Mouse (Mus musculus) G1E (cell line): Measurements from ENCODE around the gene Brpf1. TPM values are rescaled to one million over a fixed set of nuclear protein-coding genes. Genes with fewer than 3 reads are reported as not detected.

Experiments used
- ATAC-seq: 2 replicates; pipeline ENCODE4 v1.8.0; 2016; ENCODE audit warnings: mild to moderate bottlenecking; ENCODE audit not compliant: insufficient number of reproducible peaks, poor library complexity, low FRiP score, severe bottlenecking; ENCODE audit errors: extremely low read depth
- DNase-seq: peaks from one replicate; pipeline ENCODE4 v3.0.0; 2012; ENCODE audit warnings: low spot score
- H3K27me3 ChIP-seq: 2 replicates; pipeline ENCODE4 v1.6.1; 2012; ENCODE audit warnings: mild to moderate bottlenecking, low read length, inconsistent platforms; ENCODE audit not compliant: insufficient read depth
- H3K36me3 ChIP-seq: replicated peaks from 2 replicates; pipeline ENCODE3; 2012; ENCODE audit warnings: mild to moderate bottlenecking, inconsistent platforms
- H3K4me1 ChIP-seq: 2 replicates; pipeline ENCODE4 v1.6.1; 2012; ENCODE audit warnings: low read depth, low read length, inconsistent platforms, mixed read lengths; ENCODE audit not compliant: insufficient read depth
- H3K4me3 ChIP-seq: 2 replicates; pipeline ENCODE4 v1.5.1; 2012; ENCODE audit warnings: low read depth, mild to moderate bottlenecking, inconsistent platforms, low read length, moderate library complexity, mixed read lengths
- H3K9me3 ChIP-seq: replicated peaks from 2 replicates; pipeline ENCODE4 v1.6.1; 2012; ENCODE audit warnings: inconsistent platforms
- CTCF ChIP-seq: IDR thresholded peaks from 2 replicates; pipeline ENCODE4 v1.5.1; 2012; ENCODE audit warnings: low read depth, low read length, inconsistent platforms, mixed read lengths
- GATA1 ChIP-seq: IDR thresholded peaks from 2 replicates; pipeline ENCODE4 v1.6.1; 2012; ENCODE audit warnings: borderline replicate concordance, low read length, inconsistent platforms, mixed read lengths
- GATA2 ChIP-seq: IDR thresholded peaks from 2 replicates; pipeline ENCODE4 v1.6.1; 2012; ENCODE audit warnings: low read depth, low read length, inconsistent platforms, borderline replicate concordance
- POLR2AphosphoS5 ChIP-seq: IDR thresholded peaks from 2 replicates; pipeline ENCODE4 v1.6.1; 2012; ENCODE audit warnings: low read depth, low read length, inconsistent platforms; ENCODE audit not compliant: insufficient replicate concordance
- TAL1 ChIP-seq: conservative IDR thresholded peaks from 2 replicates; pipeline ENCODE4 v1.6.1; 2012; ENCODE audit warnings: low read depth, low read length, inconsistent platforms, mixed read lengths
- polyA plus RNA-seq: library from polyadenylated mRNA; stranded (reverse); fragments of >175 nt; gene quantifications from 2 replicates; pipeline ENCODE4 v1.2.3, GENCODE M21; 2012
- total RNA-seq, 2 experiments: library from RNA; stranded (forward) in 1 of 2; stranded (reverse) in 1 of 2; fragments of 200-1000 nt in 1 of 2; fragments of >200 nt in 1 of 2; fragmentation: Nextera tagmentation in 1 of 2; gene quantifications; 2 replicates each; pipeline ENCODE4 v1.2.3; 2014 to 2017

The Brpf1 gene
- total and polyA plus RNA-seq, 3 experiments: 26.9 to 56.0 (median 37.9) TPM

DNA sequence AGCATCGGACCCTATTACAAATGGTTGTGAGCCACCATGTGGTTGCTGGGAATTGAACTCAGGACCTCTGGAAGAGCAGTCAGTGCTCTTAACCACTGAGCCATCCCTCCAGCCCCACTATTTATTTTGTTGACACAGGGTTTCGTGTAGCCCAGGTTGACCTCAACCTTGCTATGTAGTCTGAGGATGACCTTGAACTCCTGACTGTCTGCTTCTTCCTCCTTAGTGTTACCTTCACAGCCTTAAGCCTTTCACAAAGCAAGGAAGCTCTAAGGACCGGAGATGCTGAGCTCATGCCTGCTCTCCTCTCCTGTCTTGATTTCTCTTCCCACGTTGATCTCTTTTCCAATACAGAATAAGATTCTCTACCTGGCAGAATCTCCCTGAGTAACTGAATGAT lies 40.0 kb downstream of the Brpf1 start:
- H3K36me3 ChIP-seq: no peaks in the 10 kb centered on the region
- no peak for ATAC-seq
- peaks cover 11% of the 10 kb centered on the region for H3K4me1 ChIP-seq
- H3K27me3 ChIP-seq: peaks cover 30% of the 10 kb centered on the region
- no peak for DNase-seq
- H3K4me3 ChIP-seq: no peak overlapping the region
- no peaks in the 10 kb centered on the region for H3K9me3 ChIP-seq
- TF ChIP-seq TAL1: no peak

DNA sequence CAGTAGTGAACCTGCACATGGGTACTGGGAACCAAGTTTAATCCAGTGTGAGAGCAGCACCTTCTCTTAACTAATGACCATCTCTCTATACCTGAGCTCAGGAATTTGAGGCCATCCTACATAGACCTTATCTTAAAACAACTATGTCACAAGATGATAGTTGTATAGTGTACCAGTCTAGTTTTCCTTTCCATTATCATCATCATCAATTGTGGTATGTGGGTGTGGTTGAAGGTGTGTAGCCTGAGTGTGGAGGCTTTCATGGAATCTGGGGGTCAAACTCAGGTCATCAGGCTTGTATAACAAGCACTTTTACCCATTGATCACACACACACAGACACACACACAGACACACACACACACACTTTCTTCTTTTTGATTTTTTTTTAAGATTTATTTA lies 43.6 kb downstream of the Brpf1 start:
- Histone ChIP-seq H3K9me3 (no peaks in the 10 kb centered on the region), H3K36me3 (no peaks in the 10 kb centered on the region), H3K4me3 (no peak overlapping the region), H3K4me1 (peaks cover 15% of the 10 kb centered on the region), H3K27me3 (peaks cover 10% of the 10 kb centered on the region)
- DNase-seq (no peak), ATAC-seq (no peak)
- TF ChIP-seq GATA2 (no peak), CTCF (no peak), GATA1 (no peak)

DNA sequence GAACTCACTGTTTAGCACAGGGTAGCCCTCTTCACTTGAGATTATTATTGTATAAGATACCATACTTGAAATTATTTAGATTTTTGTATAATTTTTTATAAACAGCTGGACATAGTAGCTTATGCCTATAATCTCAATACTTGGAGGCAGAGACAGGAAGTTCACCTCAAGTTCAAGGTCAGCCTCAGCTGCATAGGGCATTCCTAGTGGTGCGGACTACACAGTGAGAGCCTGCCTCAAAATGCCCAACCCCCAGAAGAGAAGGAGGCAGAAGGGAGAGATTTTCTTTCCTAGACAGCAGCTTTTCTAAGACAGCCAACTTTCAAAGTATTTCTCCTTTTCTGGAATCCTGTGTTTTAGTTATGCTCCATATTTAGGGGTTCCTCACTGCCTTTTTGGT lies 44.2 kb downstream of the Brpf1 start:
- no peak for TF ChIP-seq TAL1
- H3K36me3 ChIP-seq: no peaks in the 10 kb centered on the region
- H3K4me1 ChIP-seq: peaks cover 15% of the 10 kb centered on the region
- H3K27me3 ChIP-seq: peaks cover 12% of the 10 kb centered on the region
- H3K9me3 ChIP-seq: no peaks in the 10 kb centered on the region
- DNase-seq: no peak
- no peak overlapping the region for H3K4me3 ChIP-seq
- ATAC-seq: no peak

DNA sequence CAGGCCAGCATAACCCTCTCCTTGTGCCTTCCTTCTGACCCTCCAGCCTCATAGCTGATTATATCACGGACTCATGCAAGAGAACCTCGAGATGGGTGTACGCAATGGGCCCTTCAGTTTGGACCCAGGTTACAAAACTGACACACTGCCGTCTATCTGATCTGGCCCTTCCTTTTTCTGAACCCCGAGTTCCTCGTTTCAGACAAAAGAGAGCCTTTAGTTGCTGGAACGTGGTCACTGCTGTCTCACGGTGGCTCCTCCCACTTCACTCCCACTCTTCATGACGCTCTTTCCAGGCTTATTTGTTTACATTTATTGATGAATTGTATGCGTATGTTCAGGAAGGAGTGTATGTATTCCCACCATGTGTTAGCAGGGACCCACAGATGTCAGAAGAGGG lies 44.7 kb downstream of the Brpf1 start:
- Histone ChIP-seq H3K27me3 (peaks cover 12% of the 10 kb centered on the region), H3K4me3 (no peak overlapping the region), H3K4me1 (peaks cover 15% of the 10 kb centered on the region), H3K36me3 (no peaks in the 10 kb centered on the region), H3K9me3 (no peaks in the 10 kb centered on the region)
- no peak for ATAC-seq
- TF ChIP-seq CTCF: no peak
- no peak for TF ChIP-seq GATA1
- no peak for TF ChIP-seq POLR2AphosphoS5
- TF ChIP-seq TAL1: no peak
- TF ChIP-seq GATA2: no peak
- DNase-seq: no peak

DNA sequence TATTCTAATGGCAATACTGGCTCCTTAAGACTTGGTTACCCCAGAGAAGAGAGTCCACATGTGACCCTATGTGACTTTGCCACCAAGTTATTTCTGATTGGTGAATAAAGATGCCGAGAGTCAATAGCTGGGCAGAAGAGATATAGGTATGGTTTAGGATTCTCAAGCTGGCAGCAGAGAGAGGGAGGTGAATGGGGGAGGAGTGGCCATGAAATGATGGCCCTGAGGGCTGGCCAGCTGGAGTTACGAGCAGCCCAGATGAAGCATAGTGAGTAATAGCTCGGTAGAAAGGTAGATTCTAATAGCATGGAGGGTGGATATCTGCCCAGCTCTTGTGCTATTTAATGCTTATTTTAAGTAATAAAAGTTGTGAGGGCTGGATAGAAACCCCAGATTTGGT lies 45.9 kb downstream of the Brpf1 start:
- ATAC-seq: no peak
- no peak for DNase-seq
- H3K36me3 ChIP-seq: no peaks in the 10 kb centered on the region
- no peak overlapping the region for H3K4me3 ChIP-seq
- H3K9me3 ChIP-seq: no peaks in the 10 kb centered on the region
- TF ChIP-seq GATA1 (no peak), TAL1 (no peak), POLR2AphosphoS5 (no peak), GATA2 (no peak), CTCF (no peak)
- peaks cover 12% of the 10 kb centered on the region for H3K27me3 ChIP-seq
- peaks cover 15% of the 10 kb centered on the region for H3K4me1 ChIP-seq

DNA sequence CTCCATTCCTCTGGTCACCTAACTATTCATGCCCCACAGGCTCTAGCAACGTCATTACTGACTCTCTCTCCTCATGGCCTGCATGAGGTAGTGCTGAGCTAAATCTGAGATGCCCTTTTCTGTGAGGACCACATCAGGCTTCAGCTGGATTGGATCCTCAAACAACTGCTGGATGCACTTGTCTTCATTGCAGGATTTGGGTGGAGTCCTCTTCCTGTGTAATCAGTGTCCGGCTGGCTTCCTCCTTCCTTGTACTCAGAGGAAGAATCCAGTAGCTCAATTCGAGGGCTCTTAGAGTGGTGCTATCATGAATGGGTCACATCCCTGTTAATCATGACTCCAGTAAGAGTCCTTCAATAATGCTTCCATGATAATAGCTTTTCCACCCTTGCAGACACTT lies 46.8 kb downstream of the Brpf1 start:
- Histone ChIP-seq H3K27me3 (peaks cover 16% of the 10 kb centered on the region), H3K4me1 (peaks cover 15% of the 10 kb centered on the region), H3K36me3 (no peaks in the 10 kb centered on the region), H3K9me3 (no peaks in the 10 kb centered on the region), H3K4me3 (no peak overlapping the region)
- DNase-seq: no peak
- no peak for TF ChIP-seq CTCF
- no peak for ATAC-seq

DNA sequence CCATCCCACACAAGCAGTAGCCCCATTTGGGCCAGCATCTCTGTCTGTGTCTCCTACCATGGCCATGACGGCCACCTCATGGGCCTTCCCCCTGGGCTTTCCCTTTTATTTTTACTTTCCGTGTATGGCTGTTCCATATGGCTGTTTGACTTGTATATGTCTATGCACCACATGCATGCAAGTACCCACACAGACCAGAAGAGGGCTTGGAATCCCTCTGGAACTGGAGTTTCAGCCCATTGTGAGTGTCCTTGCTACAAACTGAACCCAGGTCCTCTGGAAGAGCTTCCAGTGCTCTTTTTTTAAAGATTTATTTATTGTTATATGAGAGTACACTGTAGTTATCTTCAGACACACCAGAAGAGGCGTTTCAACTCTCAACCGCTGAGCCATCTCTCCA lies 54.5 kb downstream of the Brpf1 start:
- no peak for TF ChIP-seq POLR2AphosphoS5
- TF ChIP-seq GATA1: no peak
- no peak for TF ChIP-seq TAL1
- TF ChIP-seq CTCF: no peak
- no peak for TF ChIP-seq GATA2
- H3K36me3 ChIP-seq: peaks cover 4% of the 10 kb centered on the region
- peaks cover 23% of the 10 kb centered on the region for H3K27me3 ChIP-seq
- H3K4me1 ChIP-seq: peaks cover 3% of the 10 kb centered on the region
- ATAC-seq (no peak), DNase-seq (no peak)
- H3K4me3 ChIP-seq: no peak overlapping the region
- no peaks in the 10 kb centered on the region for H3K9me3 ChIP-seq

DNA sequence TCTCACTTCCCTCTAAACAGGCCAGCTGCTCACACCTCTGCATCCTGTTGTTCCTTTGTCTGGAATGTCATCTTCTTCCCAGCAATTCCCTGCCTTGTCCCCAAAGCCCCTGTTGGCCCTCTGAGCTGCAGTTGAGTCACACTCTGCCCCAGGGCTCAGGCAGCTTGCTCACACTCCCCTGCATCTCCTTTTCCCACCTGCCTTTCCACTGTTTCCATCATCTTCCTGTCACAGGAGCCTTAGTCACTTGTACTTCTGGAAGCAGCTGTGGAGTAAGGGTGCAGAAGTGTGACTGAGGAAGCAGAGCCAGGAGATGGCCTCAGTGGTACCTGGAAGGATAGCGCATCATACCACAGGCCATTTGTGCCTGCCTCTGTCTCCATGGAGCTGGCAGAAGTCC lies 55.3 kb downstream of the Brpf1 start:
- Histone ChIP-seq H3K4me1 (peaks cover 3% of the 10 kb centered on the region), H3K36me3 (peaks cover 11% of the 10 kb centered on the region), H3K27me3 (peaks cover 23% of the 10 kb centered on the region), H3K4me3 (no peak overlapping the region), H3K9me3 (no peaks in the 10 kb centered on the region)
- DNase-seq: no peak
- no peak for TF ChIP-seq CTCF
- TF ChIP-seq TAL1: no peak
- TF ChIP-seq POLR2AphosphoS5: no peak
- TF ChIP-seq GATA2: no peak
- TF ChIP-seq GATA1: no peak
- ATAC-seq: no peak
